Mouse (Mus musculus) left cerebral cortex, adult 9 months (tissue): ENCODE measurements around the gene Tacc3.

Experiments used
- DNase-seq, 2 experiments: peaks; one replicate each; pipeline ENCODE4 v3.0.0; 2022; ENCODE audit warnings: low spot score in 2 of 2

Gene Tacc3

GRCm38 (mm10) chr5:33722266-33723018, 64.5 kb downstream of the Tacc3 start:
- DNase-seq = no peak

GRCm38 (mm10) chr5:33723019-33723640, 65.2 kb downstream of the Tacc3 start:
- no peak for DNase-seq

- no peak for DNase-seq
These were observed 65.9 kb downstream of the Tacc3 start for GRCm38 (mm10) chr5:33723641-33724465.

GRCm38 (mm10) chr5:33726081-33726647, 68.2 kb downstream of the Tacc3 start:
- DNase-seq = no peak

- no peak for DNase-seq
These were observed 69.0 kb downstream of the Tacc3 start for GRCm38 (mm10) chr5:33726891-33727290.
